Mouse (Mus musculus): ENCODE measurements at regions not wholly inside any gene's neighbourhood (a gene's known extent, or its start where the extent isn't known, plus 50 kb on each side); places are given as distances from the start of the nearest gene placed in this dataset.

- H3K9ac ChIP-seq (replicated peaks) = no peak overlapping the region
- no peak for DNase-seq (ENCODE audit: low read depth in 3 of 3, low spot score in 3 of 3)
- no peak overlapping the region for H3K4me3 ChIP-seq (ENCODE audit: insufficient read depth in 1 of 2, low read depth in 2 of 2, low read length in 2 of 2)
- ATAC-seq (ENCODE audit: insufficient read depth) = no peak
- H3K27me3 ChIP-seq (ENCODE audit: control insufficient read depth, insufficient read depth, low read length) = no peaks in the 10 kb centered on the region
- no peaks in the 10 kb centered on the region for H3K4me1 ChIP-seq (replicated peaks; ENCODE audit: control insufficient read depth in 2 of 2, insufficient read depth in 2 of 2, low read length in 1 of 2)
- H3K4me2 ChIP-seq (ENCODE audit: low read depth) = no peak overlapping the region
- 48% methylated on average over 5 of the region's 5 CpGs for WGBS (ENCODE audit: insufficient replicate concordance)
- no peaks in the 10 kb centered on the region for H3K9me3 ChIP-seq (ENCODE audit: control insufficient read depth, low read length)
- no peak for TF ChIP-seq CTCF (IDR thresholded peaks at IDR 0.05; ENCODE audit: low read depth)
- TF ChIP-seq EP300 (IDR thresholded peaks at IDR 0.05; ENCODE audit: low read depth) = no peak
- H3K27ac ChIP-seq = no peak overlapping the region
- no peaks in the 10 kb centered on the region for H3K36me3 ChIP-seq (replicated peaks; ENCODE audit: control insufficient read depth, insufficient read depth, low read depth)
These were observed 348.9 kb downstream of the Prdm2 start for GRCm38 (mm10) chr4:142863939-142864338.

- Histone ChIP-seq H3K9ac (replicated peaks) (no peak overlapping the region), H3K27me3 (ENCODE audit: control insufficient read depth, insufficient read depth, low read length) (no peaks in the 10 kb centered on the region), H3K4me3 (ENCODE audit: insufficient read depth in 1 of 2, low read depth in 2 of 2, low read length in 2 of 2) (no peak overlapping the region), H3K27ac (no peak overlapping the region), H3K4me2 (ENCODE audit: low read depth) (no peak overlapping the region), H3K9me3 (ENCODE audit: control insufficient read depth, low read length) (no peaks in the 10 kb centered on the region), H3K36me3 (replicated peaks; ENCODE audit: control insufficient read depth, insufficient read depth, low read depth) (no peaks in the 10 kb centered on the region), H3K4me1 (replicated peaks; ENCODE audit: control insufficient read depth in 2 of 2, insufficient read depth in 2 of 2, low read length in 1 of 2) (no peaks in the 10 kb centered on the region)
- ATAC-seq (ENCODE audit: insufficient read depth) = no peak
- no peak for TF ChIP-seq EP300 (IDR thresholded peaks at IDR 0.05; ENCODE audit: low read depth)
- TF ChIP-seq CTCF (IDR thresholded peaks at IDR 0.05; ENCODE audit: low read depth) = no peak
- no peak for DNase-seq (ENCODE audit: low read depth in 3 of 3, low spot score in 3 of 3)
- 57% methylated on average over 3 of the region's 3 CpGs for WGBS (ENCODE audit: insufficient replicate concordance)
These were observed 352.4 kb downstream of the Prdm2 start for GRCm38 (mm10) chr4:142860441-142860840.

- Histone ChIP-seq H3K36me3 (replicated peaks; ENCODE audit: control insufficient read depth, insufficient read depth, low read depth) (no peaks in the 10 kb centered on the region), H3K27ac (no peak overlapping the region), H3K27me3 (ENCODE audit: control insufficient read depth, insufficient read depth, low read length) (no peaks in the 10 kb centered on the region), H3K4me2 (ENCODE audit: low read depth) (no peak overlapping the region), H3K9ac (replicated peaks) (no peak overlapping the region), H3K9me3 (ENCODE audit: control insufficient read depth, low read length) (no peaks in the 10 kb centered on the region), H3K4me3 (ENCODE audit: insufficient read depth in 1 of 2, low read depth in 2 of 2, low read length in 2 of 2) (no peak overlapping the region), H3K4me1 (replicated peaks; ENCODE audit: control insufficient read depth in 2 of 2, insufficient read depth in 2 of 2, low read length in 1 of 2) (no peaks in the 10 kb centered on the region)
- no peak for TF ChIP-seq EP300 (IDR thresholded peaks at IDR 0.05; ENCODE audit: low read depth)
- no peak for TF ChIP-seq CTCF (IDR thresholded peaks at IDR 0.05; ENCODE audit: low read depth)
- 55% methylated on average over 6 of the region's 6 CpGs for WGBS (ENCODE audit: insufficient replicate concordance)
- DNase-seq (ENCODE audit: low read depth in 3 of 3, low spot score in 3 of 3) (no peak), ATAC-seq (ENCODE audit: insufficient read depth) (no peak)
These were observed 356.2 kb downstream of the Prdm2 start for GRCm38 (mm10) chr4:142856626-142857025.

GRCm38 (mm10) chr4:142855635-142856034 is 357.2 kb downstream of the Prdm2 start:
- Histone ChIP-seq H3K27me3 (ENCODE audit: control insufficient read depth, insufficient read depth, low read length) (no peaks in the 10 kb centered on the region), H3K9ac (replicated peaks) (no peak overlapping the region), H3K4me3 (ENCODE audit: insufficient read depth in 1 of 2, low read depth in 2 of 2, low read length in 2 of 2) (no peak overlapping the region), H3K9me3 (ENCODE audit: control insufficient read depth, low read length) (no peaks in the 10 kb centered on the region), H3K36me3 (replicated peaks; ENCODE audit: control insufficient read depth, insufficient read depth, low read depth) (no peaks in the 10 kb centered on the region), H3K27ac (no peak overlapping the region), H3K4me1 (replicated peaks; ENCODE audit: control insufficient read depth in 2 of 2, insufficient read depth in 2 of 2, low read length in 1 of 2) (no peaks in the 10 kb centered on the region), H3K4me2 (ENCODE audit: low read depth) (no peak overlapping the region)
- WGBS (ENCODE audit: insufficient replicate concordance) = 57% methylated on average over 6 of the region's 6 CpGs
- TF ChIP-seq EP300 (IDR thresholded peaks at IDR 0.05; ENCODE audit: low read depth) (no peak), CTCF (IDR thresholded peaks at IDR 0.05; ENCODE audit: low read depth) (no peak)
- no peak for ATAC-seq (ENCODE audit: insufficient read depth)
- no peak for DNase-seq (ENCODE audit: low read depth in 3 of 3, low spot score in 3 of 3)

GRCm38 (mm10) chr4:142853924-142854323 is 358.9 kb downstream of the Prdm2 start:
- ATAC-seq (ENCODE audit: insufficient read depth) = no peak
- H3K9me3 ChIP-seq (ENCODE audit: control insufficient read depth, low read length) = no peaks in the 10 kb centered on the region
- 82% methylated on average over 15 of the region's 15 CpGs for WGBS (ENCODE audit: insufficient replicate concordance)

More at GRCm38 (mm10) chr4:142853924-142854323, 358.9 kb downstream of the Prdm2 start:
- H3K4me2 ChIP-seq (ENCODE audit: low read depth) = no peak overlapping the region
- no peak overlapping the region for H3K27ac ChIP-seq
- H3K4me3 ChIP-seq (ENCODE audit: insufficient read depth in 1 of 2, low read depth in 2 of 2, low read length in 2 of 2) = no peak overlapping the region
- H3K27me3 ChIP-seq (ENCODE audit: control insufficient read depth, insufficient read depth, low read length) = no peaks in the 10 kb centered on the region
- no peaks in the 10 kb centered on the region for H3K4me1 ChIP-seq (replicated peaks; ENCODE audit: control insufficient read depth in 2 of 2, insufficient read depth in 2 of 2, low read length in 1 of 2)
- no peak for DNase-seq (ENCODE audit: low read depth in 3 of 3, low spot score in 3 of 3)
- TF ChIP-seq EP300 (IDR thresholded peaks at IDR 0.05; ENCODE audit: low read depth) (no peak), CTCF (IDR thresholded peaks at IDR 0.05; ENCODE audit: low read depth) (no peak)
- H3K9ac ChIP-seq (replicated peaks) = no peak overlapping the region
- H3K36me3 ChIP-seq (replicated peaks; ENCODE audit: control insufficient read depth, insufficient read depth, low read depth) = no peaks in the 10 kb centered on the region

Data from liver, embryonic 14.5 days (tissue).